Mouse (Mus musculus) erythroid progenitor cell, adult 5-6 weeks (primary cell): Measurements from ENCODE around the gene Tnfrsf13c. TPM values are rescaled to one million over a fixed set of nuclear protein-coding genes. Genes with fewer than 3 reads are reported as not detected.
"Not testable (repeated sequence)": the region's sequence is repeated elsewhere in the genome, so short reads cannot be mapped to it uniquely, and the experiment has no call there.

Experiments used
- ATAC-seq: replicated peaks from 2 replicates; pipeline ENCODE4 v1.8.0; 2016; ENCODE audit warnings: moderate number of reproducible peaks, mild to moderate bottlenecking, moderate TSS enrichment, inconsistent platforms; ENCODE audit not compliant: poor library complexity, low FRiP score, severe bottlenecking
- total RNA-seq, 2 experiments: library from RNA; stranded (forward) in 1 of 2; stranded (reverse) in 1 of 2; fragments of 150-400 nt in 1 of 2; fragments of 186-747, 209-891 nt in 1 of 2; gene quantifications; 2 replicates each; pipeline versions ENCODE4 v1.2.3 to v1.2.4; 2015 to 2017; ENCODE audit warnings: low replicate concordance in 2 of 2

Tnfrsf13c gene
- 13.4 and 15.5 TPM in 2 replicates for total RNA-seq (2015; ENCODE audit: low replicate concordance)
- total RNA-seq (2017; ENCODE audit: low replicate concordance): 6.7 and 11.9 TPM in 2 replicates

GRCm38 (mm10) chr15:82223657-82224601, at the start of gene Tnfrsf13c:
Gene Tnfrsf13c, minus strand, starts transcription at chr15:82224369.
- ATAC-seq: peak; percentile 73

DNA sequence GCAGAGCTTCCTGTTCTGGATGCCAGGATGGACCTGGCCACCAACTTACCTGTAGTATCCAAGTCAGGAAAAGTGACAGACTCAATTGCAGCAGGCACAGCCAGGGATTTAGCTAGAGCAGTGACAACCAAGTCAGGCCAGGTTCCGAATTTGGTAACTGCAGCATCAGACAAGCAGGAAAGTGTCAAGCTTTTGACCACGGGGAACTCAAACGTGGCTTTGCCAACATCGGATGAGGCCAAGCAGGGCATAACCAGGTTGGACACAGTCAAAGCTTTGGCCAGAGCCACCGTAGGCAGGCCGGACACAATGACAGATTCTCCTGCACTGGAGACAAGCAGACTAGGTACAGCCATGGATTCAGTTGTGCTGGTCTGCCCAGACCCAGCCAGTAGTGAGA, 48.1 kb upstream of the Tnfrsf13c start:
- no peak for ATAC-seq

- peak; percentile 68 for ATAC-seq
These were observed 47.0 kb upstream of the Tnfrsf13c start for GRCm38 (mm10) chr15:82271201-82271600.

- no peak for ATAC-seq
These were observed 44.6 kb upstream of the Tnfrsf13c start for GRCm38 (mm10) chr15:82268783-82269182.

GRCm38 (mm10) chr15:82268185-82268584, 44.0 kb upstream of the Tnfrsf13c start:
- ATAC-seq: no peak

GRCm38 (mm10) chr15:82266356-82266755, 42.2 kb upstream of the Tnfrsf13c start:
- ATAC-seq: peak; percentile 71; the same call in 1 of the 2 replicates

- ATAC-seq: peak; percentile 75
These were observed 35.3 kb upstream of the Tnfrsf13c start for GRCm38 (mm10) chr15:82259510-82259909.

GRCm38 (mm10) chr15:82255944-82256383, 31.8 kb upstream of the Tnfrsf13c start:
- ATAC-seq: no peak

- ATAC-seq: no peak; the same call in 1 of the 2 replicates
These were observed 31.1 kb upstream of the Tnfrsf13c start for GRCm38 (mm10) chr15:82255248-82255647.

GRCm38 (mm10) chr15:82252097-82252496, 27.9 kb upstream of the Tnfrsf13c start, which contains the start of gene 1500009C09Rik:
Gene 1500009C09Rik, plus strand, starts transcription at chr15:82252397.
- no peak for ATAC-seq

- no peak for ATAC-seq
These were observed 27.4 kb upstream of the Tnfrsf13c start for GRCm38 (mm10) chr15:82251579-82251978.

DNA sequence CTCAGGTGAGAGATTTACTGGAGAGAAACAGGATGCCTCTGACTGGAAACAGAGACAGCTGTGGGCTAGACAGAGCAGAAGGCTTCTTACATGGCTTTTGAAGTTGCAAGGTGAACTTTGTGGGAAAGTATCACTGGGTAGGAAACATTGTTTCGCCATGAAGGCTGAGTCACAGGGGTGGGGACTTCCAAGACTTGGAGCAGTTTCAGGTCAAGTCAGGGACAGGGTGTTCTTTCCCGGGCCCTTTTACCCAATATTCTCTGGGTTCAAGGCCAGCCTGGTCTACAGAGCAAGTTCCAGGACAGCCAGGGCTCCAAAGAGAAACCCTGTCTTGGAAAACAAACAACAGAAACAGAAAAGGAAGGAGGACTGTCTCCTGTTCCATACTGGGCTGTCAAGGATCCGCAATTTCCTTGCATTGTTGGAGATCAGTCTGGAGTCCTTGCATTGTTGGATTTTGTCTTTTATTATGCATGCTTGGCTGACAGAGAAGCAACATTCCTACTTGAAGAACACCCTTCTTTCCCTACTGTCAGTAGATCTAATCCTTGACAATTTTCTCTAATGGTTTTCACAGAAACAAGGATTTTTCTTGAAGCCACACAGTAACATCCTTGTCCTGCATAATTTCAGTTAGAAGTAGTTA, 23.1 kb upstream of the Tnfrsf13c start:
- no peak for ATAC-seq

DNA sequence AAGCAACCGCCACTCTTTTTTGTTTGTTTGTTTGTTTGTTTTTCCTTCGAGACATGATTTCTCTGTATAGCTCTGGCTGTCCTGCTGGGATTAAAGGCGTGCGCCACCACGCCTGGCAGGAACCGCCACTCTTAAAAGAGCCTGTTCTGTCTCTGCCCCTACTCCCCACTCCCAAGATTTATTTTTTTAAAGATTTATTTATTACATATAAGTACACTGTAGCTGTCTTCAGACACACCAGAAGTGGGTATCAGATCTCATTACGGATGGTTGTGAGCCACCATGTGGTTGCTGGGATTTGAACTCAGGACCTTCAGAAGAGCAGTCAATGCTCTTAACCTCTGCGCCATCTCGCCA, 20.6 kb upstream of the Tnfrsf13c start:
- ATAC-seq: not testable (repeated sequence)

DNA sequence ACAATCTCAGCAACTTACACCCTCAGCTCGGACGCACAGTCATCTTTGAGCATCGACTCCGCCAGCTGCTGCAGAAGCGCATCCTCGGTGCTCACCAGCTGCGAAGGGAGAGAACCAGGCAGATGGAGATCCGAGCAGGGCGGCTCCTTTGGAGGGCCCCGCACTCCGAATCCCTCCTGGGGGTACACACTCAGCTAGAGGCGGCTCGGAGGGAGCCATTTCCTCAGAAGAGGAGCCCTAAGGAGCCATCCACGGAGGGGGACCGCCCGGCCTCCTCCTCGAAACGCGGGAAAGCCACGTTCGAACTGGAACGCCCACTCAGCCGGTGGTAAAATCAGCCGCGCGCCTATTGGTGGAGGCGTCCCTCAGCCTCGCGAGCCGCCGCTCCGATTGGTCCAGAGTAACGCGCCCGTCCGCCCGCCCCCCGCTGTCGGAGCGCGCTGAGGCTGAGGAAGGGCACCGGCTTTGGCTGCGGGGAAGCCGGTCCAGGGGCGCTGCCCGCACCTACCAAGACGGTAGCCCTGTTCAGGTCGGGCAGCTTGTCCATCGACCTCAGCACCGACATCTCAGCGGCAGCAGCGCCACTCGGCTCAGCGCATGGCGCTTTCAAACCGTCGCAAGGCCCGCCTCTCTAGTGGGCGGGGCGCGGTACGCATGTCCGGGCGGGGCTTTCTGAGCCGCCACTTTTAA, 20.1 kb upstream of the Tnfrsf13c start, which contains the start of gene Cenpm:
TSS of gene Cenpm (minus strand) at position 634 of the 690 bp plus-strand sequence.
- ATAC-seq: peak; percentile 96

- ATAC-seq: 0 out of 2 replicates have a peak, but pooled peaks have one; percentile 1
These were observed 19.6 kb upstream of the Tnfrsf13c start for GRCm38 (mm10) chr15:82243742-82244114.

DNA sequence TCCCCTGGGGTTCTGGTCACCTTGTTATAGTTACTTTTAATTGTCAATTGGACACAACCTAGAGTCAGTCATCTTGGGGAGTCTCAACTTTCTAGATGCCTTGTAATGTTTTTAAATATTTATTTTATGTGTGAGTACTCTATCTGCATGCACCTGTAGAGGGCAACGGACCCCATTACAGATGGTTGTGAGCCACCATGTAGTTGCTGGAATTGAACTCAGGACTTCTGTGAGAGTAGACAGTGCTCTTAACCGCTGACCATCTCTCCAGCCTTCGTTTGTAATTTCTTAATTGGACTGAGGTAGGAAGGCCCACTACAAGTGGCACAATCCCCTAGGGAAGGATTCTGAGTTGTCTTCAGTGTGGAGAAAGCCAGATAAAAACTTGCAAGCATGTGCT, 19.1 kb upstream of the Tnfrsf13c start:
- ATAC-seq: no peak

DNA sequence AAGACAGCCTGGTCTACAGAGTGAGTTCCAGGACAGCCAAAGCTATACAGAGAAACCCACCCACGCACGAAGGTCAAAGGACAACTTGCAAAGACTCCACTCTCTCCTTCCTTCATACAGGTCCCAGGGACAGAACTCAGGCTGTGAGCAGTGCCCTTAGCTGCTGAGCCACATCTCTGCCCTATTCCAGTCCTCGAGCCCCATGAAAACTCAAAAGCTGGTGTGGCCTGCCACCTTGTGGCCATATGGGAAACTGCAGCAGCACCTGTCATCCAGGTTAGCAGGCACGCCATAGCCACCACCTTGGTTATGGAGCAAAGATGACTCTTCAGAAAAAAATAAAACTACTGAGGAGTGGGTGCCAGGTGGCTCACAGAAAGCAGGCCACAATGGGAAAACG, 12.4 kb upstream of the Tnfrsf13c start:
- ATAC-seq: peak; percentile 78

- no peak for ATAC-seq
These were observed 11.5 kb upstream of the Tnfrsf13c start for GRCm38 (mm10) chr15:82235661-82236060.

DNA sequence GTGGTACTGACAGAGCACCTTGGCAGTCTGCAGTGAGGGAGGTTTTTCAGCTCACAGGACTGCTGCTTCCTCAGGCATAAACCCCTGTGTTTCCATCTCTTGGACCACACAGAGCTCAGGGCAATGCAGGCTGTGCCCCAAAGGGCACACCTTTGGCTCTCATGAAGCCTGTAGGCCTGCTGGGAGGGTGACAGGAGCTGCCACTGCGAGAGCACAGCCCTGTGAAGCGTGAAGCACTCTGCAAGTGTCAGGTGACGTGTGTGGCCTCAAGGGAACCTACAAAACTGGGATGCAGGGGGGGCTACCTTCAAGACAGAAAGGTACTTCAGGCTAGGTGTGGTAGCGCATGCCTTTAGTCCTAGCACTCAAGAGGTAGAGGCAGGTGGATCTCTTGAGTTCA, 8.5 kb upstream of the Tnfrsf13c start:
- ATAC-seq: no peak
